Mouse (Mus musculus) bone marrow macrophage, adult 2 months (primary cell): ENCODE measurements around the gene Cacng1.

Experiments
- CTCF ChIP-seq: IDR thresholded peaks from 2 replicates; pipeline ENCODE4 v1.5.1; 2012; ENCODE audit warnings: low read depth, mild to moderate bottlenecking, low read length, moderate library complexity
- POLR2A ChIP-seq: IDR thresholded peaks from 2 replicates; pipeline ENCODE4 v1.6.1; 2012; ENCODE audit warnings: mild to moderate bottlenecking, low read depth, low read length, borderline replicate concordance

GRCm38 (mm10) chr11:107714368-107714767 is 2.0 kb downstream of the Cacng1 start:
- TF ChIP-seq POLR2A = no peak
- TF ChIP-seq CTCF = no peak
